Mouse (Mus musculus) kidney, adult 2 months (tissue): ENCODE data around the gene Tssc4.

Experiments
- CTCF ChIP-seq: fragments of 200-500 bp; conservative IDR thresholded peaks from 2 replicates; pipeline ENCODE4 v1.5.1; 2011; ENCODE audit warnings: low read depth, mild to moderate bottlenecking, control low read depth, low read length, moderate library complexity, mixed read lengths; ENCODE audit not compliant: insufficient read depth, insufficient read length
- POLR2A ChIP-seq: fragments of 200-500 bp; IDR thresholded peaks from one replicate; pipeline ENCODE4 v1.6.1; 2011; ENCODE audit warnings: low read depth, low read length, control low read depth

GRCm38 (mm10) chr7:143058221-143058697 lies 10.8 kb upstream of the Tssc4 start:
- TF ChIP-seq POLR2A: no peak
- no peak for TF ChIP-seq CTCF
